Mouse (Mus musculus) ES-Bruce4 (cell line): ENCODE measurements at regions not wholly inside any gene's neighbourhood (a gene's known extent, or its start where the extent isn't known, plus 50 kb on each side); places are given as distances from the start of the nearest gene placed in this dataset.

ENCODE experiments used
- H3K27ac ChIP-seq: 2 replicates; pipeline ENCODE4 v1.5.1; 2012; ENCODE audit warnings: low read length, inconsistent platforms; ENCODE audit not compliant: insufficient read depth
- H3K27me3 ChIP-seq: 2 replicates; pipeline ENCODE4 v1.6.1; 2012; ENCODE audit warnings: mild to moderate bottlenecking, low read length, inconsistent platforms; ENCODE audit not compliant: control insufficient read depth, poor library complexity, insufficient read depth, severe bottlenecking
- H3K36me3 ChIP-seq: 2 replicates; pipeline ENCODE4 v1.6.1; 2012; ENCODE audit warnings: inconsistent platforms, mild to moderate bottlenecking, low read length, moderate library complexity; ENCODE audit not compliant: control insufficient read depth, poor library complexity, insufficient read depth, severe bottlenecking
- H3K4me1 ChIP-seq: one replicate; pipeline ENCODE4 v1.8.1; 2011; ENCODE audit warnings: low read length; ENCODE audit not compliant: control insufficient read depth, insufficient read depth
- H3K4me3 ChIP-seq: 2 replicates; pipeline ENCODE4 v1.5.1; 2011; ENCODE audit warnings: low read depth, mild to moderate bottlenecking, low read length
- H3K9ac ChIP-seq: 2 replicates; pipeline ENCODE4 v1.6.1; 2012; ENCODE audit warnings: low read depth, mild to moderate bottlenecking, inconsistent platforms; ENCODE audit not compliant: poor library complexity, severe bottlenecking
- H3K9me3 ChIP-seq: replicated peaks from 2 replicates; pipeline ENCODE4 v1.6.1; 2012; ENCODE audit warnings: mild to moderate bottlenecking, low read length, inconsistent platforms; ENCODE audit not compliant: control insufficient read depth, poor library complexity, insufficient read depth, severe bottlenecking
- CTCF ChIP-seq: IDR thresholded peaks from one replicate; pipeline ENCODE4 v1.8.1; 2011; ENCODE audit warnings: low read depth, low read length
- EP300 ChIP-seq: IDR thresholded peaks from 2 replicates; pipeline ENCODE4 v1.6.1; 2011; ENCODE audit warnings: low read depth, low read length; ENCODE audit not compliant: insufficient read depth
- POLR2A ChIP-seq: IDR thresholded peaks from one replicate; pipeline ENCODE4 v1.8.1; 2011; ENCODE audit warnings: low read length; ENCODE audit not compliant: insufficient read depth

- Histone ChIP-seq H3K27ac (no peak overlapping the region), H3K4me3 (no peak overlapping the region), H3K4me1 (no peaks in the 10 kb centered on the region), H3K9me3 (no peaks in the 10 kb centered on the region), H3K9ac (no peak overlapping the region), H3K36me3 (no peaks in the 10 kb centered on the region), H3K27me3 (no peaks in the 10 kb centered on the region)
- TF ChIP-seq EP300, result no peak
- TF ChIP-seq POLR2A, result no peak
- TF ChIP-seq CTCF, result no peak
These were observed 557.4 kb upstream of the Zfp462 start for GRCm38 (mm10) chr4:54387460-54387859.

DNA sequence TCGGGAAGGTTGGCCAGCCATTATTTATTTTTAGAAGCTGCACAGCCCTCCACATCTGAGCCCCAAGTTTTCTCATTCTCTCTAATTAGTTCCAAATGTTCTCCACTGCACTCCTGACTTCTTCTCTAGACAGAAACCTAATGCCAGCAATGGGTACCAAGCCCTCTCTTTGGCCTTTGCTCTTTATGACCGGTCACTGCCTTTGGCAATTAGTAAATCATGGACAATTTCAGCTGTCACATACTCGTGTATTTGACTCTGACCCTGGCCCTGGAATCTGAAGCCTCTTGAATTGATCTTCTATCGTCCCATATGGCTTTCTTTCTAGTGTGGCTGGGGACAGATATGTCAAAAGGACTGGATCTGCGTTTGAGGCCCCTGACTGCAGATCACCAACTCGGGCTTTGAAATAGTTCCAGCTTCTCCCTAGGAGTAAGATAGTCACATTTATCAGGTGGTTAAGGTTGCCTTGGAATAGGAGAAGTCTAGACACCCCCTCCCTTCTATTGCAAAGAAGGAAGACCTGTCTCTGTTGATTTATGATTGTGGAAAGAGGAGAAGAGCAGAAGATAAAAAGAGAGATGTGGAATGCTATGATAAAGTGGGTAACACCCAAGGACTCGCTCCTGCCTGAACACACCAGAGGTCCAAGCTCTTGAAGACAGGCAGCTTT lies 553.2 kb upstream of the Zfp462 start:
- no peaks in the 10 kb centered on the region for H3K36me3 ChIP-seq
- no peak overlapping the region for H3K27ac ChIP-seq
- H3K9ac ChIP-seq, result no peak overlapping the region
- H3K4me3 ChIP-seq, result no peak overlapping the region
- no peaks in the 10 kb centered on the region for H3K27me3 ChIP-seq
- TF ChIP-seq EP300, result no peak
- TF ChIP-seq POLR2A, result no peak
- H3K4me1 ChIP-seq, result no peaks in the 10 kb centered on the region
- no peaks in the 10 kb centered on the region for H3K9me3 ChIP-seq

DNA sequence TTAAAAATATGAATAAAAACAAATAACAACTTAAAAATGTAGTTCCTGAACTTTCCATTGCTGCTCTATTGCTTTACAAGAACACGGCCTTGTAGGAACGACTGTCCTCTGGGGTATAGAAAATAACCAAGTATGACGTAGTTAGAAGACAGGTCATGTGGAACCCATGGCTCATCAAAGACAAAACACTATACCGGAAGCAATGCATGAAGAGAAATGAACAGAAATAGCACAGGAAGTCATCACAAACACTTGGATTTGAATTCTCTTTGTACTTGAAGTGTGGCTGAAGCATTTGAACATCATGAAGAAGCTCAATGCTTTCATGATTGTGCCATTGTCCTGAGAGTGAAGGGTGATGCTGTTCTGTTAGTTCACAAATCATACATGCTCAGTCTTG lies 538.7 kb upstream of the Zfp462 start:
- Histone ChIP-seq H3K4me1 (peaks cover 2% of the 10 kb centered on the region), H3K9me3 (no peaks in the 10 kb centered on the region), H3K9ac (no peak overlapping the region), H3K4me3 (no peak overlapping the region), H3K36me3 (no peaks in the 10 kb centered on the region), H3K27ac (no peak overlapping the region), H3K27me3 (no peaks in the 10 kb centered on the region)
- TF ChIP-seq CTCF (no peak), EP300 (no peak), POLR2A (no peak)

DNA sequence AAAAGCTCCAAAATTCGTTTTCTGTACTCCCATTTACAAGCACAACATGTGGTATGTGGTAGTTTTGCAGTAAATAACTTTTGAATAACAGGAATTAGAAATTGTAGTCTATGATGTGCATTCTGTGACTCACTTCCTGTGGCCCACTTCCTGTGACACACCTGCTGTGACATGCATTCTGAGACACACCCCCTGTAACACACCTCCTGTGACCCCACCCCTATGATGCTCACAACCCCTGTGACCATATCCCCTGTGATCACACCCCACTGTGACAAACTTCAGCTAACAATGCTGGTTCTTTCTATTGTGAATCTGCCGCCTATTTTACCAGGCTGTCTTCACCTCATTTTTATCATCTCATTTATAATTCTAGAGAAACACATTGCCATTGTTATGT lies 536.9 kb upstream of the Zfp462 start:
- H3K27me3 ChIP-seq, result no peaks in the 10 kb centered on the region
- H3K27ac ChIP-seq, result no peak overlapping the region
- no peaks in the 10 kb centered on the region for H3K9me3 ChIP-seq
- no peak overlapping the region for H3K9ac ChIP-seq
- peaks cover 2% of the 10 kb centered on the region for H3K4me1 ChIP-seq
- H3K36me3 ChIP-seq, result no peaks in the 10 kb centered on the region
- TF ChIP-seq CTCF, result no peak
- TF ChIP-seq EP300, result no peak
- no peak for TF ChIP-seq POLR2A
- H3K4me3 ChIP-seq, result no peak overlapping the region

DNA sequence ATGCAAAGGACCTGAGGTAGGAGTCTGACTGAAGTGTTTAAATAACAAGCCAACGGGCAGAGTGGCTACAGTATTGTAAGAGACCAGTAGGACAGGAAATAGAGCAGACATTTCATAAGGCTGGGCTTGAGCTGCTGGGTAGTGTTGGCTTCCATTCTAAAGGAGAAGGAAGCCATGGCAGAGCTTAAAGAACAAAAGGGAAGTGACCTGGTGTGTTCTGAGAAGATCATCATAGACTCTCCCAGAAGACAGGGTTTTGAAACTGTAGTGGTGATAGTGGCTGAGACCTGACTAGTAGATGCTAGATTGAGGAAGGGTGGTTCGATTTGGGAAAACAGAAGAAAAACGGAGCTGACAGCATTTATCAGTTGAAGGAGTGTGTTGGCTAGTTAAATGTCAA lies 514.1 kb upstream of the Zfp462 start:
- Histone ChIP-seq H3K27ac (no peak overlapping the region), H3K4me3 (no peak overlapping the region), H3K36me3 (no peaks in the 10 kb centered on the region), H3K9ac (no peak overlapping the region), H3K4me1 (no peaks in the 10 kb centered on the region), H3K27me3 (no peaks in the 10 kb centered on the region; the same call in 1 of the 2 replicates), H3K9me3 (no peaks in the 10 kb centered on the region)
- no peak for TF ChIP-seq CTCF
- no peak for TF ChIP-seq EP300
- TF ChIP-seq POLR2A, result no peak

GRCm38 (mm10) chr4:54460596-54460995 lies 484.3 kb upstream of the Zfp462 start:
- H3K4me1 ChIP-seq, result no peaks in the 10 kb centered on the region
- H3K27ac ChIP-seq, result no peak overlapping the region
- no peak overlapping the region for H3K4me3 ChIP-seq
- H3K36me3 ChIP-seq, result no peaks in the 10 kb centered on the region
- peaks cover 4% of the 10 kb centered on the region; the same call in 1 of the 2 replicates for H3K9me3 ChIP-seq
- no peaks in the 10 kb centered on the region for H3K27me3 ChIP-seq
- no peak overlapping the region for H3K9ac ChIP-seq
- no peak for TF ChIP-seq CTCF
- TF ChIP-seq POLR2A, result no peak
- no peak for TF ChIP-seq EP300
